Mouse (Mus musculus): ENCODE data around the gene A630076J17Rik. TPM values are rescaled to one million over a fixed set of nuclear protein-coding genes. Genes with fewer than 3 reads are reported as not detected.

The A630076J17Rik gene
- total RNA-seq (2014; fragmentation: Nextera tagmentation) (not detected in 2 replicates), total RNA-seq (2017) (0.06 TPM in 1 of 2 replicates, not detected in the other), polyA plus RNA-seq (2012) (not detected in 2 replicates)

GRCm38 (mm10) chr3:107230527-107230926, at the start of gene A630076J17Rik:
Gene A630076J17Rik (plus strand): TSS chr3:107230614.
- ATAC-seq (ENCODE audit: extremely low read depth, insufficient number of reproducible peaks, low FRiP score, poor library complexity, severe bottlenecking): no peak
- Histone ChIP-seq H3K36me3 (replicated peaks) (no peaks in the 10 kb centered on the region), H3K4me3 (ENCODE audit: low read depth, low read length) (no peak within 1 kb of the TSS), H3K9me3 (replicated peaks) (no peaks in the 10 kb centered on the region), H3K27me3 (ENCODE audit: insufficient read depth, low read length) (peaks cover 4% of the 10 kb centered on the region; the same call in 1 of the 2 replicates), H3K4me1 (ENCODE audit: insufficient read depth, low read depth, low read length) (no peaks in the 10 kb centered on the region; the same call in 1 of the 2 replicates)
- TF ChIP-seq CTCF (IDR thresholded peaks at IDR 0.05; ENCODE audit: low read depth, low read length) (no peak), GATA2 (IDR thresholded peaks at IDR 0.05; ENCODE audit: borderline replicate concordance, low read depth, low read length) (no peak), GATA1 (IDR thresholded peaks at IDR 0.05; ENCODE audit: borderline replicate concordance, low read length) (no peak)
- DNase-seq (ENCODE audit: low spot score): no peak

- Histone ChIP-seq H3K4me3 (ENCODE audit: low read depth, low read length) (no peak overlapping the region), H3K9me3 (replicated peaks) (no peaks in the 10 kb centered on the region), H3K4me1 (ENCODE audit: insufficient read depth, low read depth, low read length) (no peaks in the 10 kb centered on the region), H3K27me3 (ENCODE audit: insufficient read depth, low read length) (0 out of 2 replicates have a peak, but pooled peaks cover 2% of the 10 kb centered on the region), H3K36me3 (replicated peaks) (no peaks in the 10 kb centered on the region)
- ATAC-seq (ENCODE audit: extremely low read depth, insufficient number of reproducible peaks, low FRiP score, poor library complexity, severe bottlenecking) (no peak), DNase-seq (ENCODE audit: low spot score) (no peak)
- no peak for TF ChIP-seq GATA1 (IDR thresholded peaks at IDR 0.05; ENCODE audit: borderline replicate concordance, low read length)
- no peak for TF ChIP-seq TAL1 (conservative IDR thresholded peaks at IDR 0.05; ENCODE audit: low read depth, low read length)
- TF ChIP-seq CTCF (IDR thresholded peaks at IDR 0.05; ENCODE audit: low read depth, low read length): no peak
- no peak for TF ChIP-seq GATA2 (IDR thresholded peaks at IDR 0.05; ENCODE audit: borderline replicate concordance, low read depth, low read length)
- TF ChIP-seq POLR2AphosphoS5 (IDR thresholded peaks at IDR 0.05; ENCODE audit: insufficient replicate concordance, low read depth, low read length): no peak
Measured at GRCm38 (mm10) chr3:107180860-107181259, 49.6 kb upstream of the A630076J17Rik start.

GRCm38 (mm10) chr3:107182756-107183155, 47.7 kb upstream of the A630076J17Rik start, which contains the start of gene Kcna10:
Gene Kcna10 (plus strand): TSS chr3:107183056.
- Histone ChIP-seq H3K4me1 (ENCODE audit: insufficient read depth, low read depth, low read length) (no peaks in the 10 kb centered on the region), H3K9me3 (replicated peaks) (no peaks in the 10 kb centered on the region), H3K4me3 (ENCODE audit: low read depth, low read length) (no peak within 1 kb of the TSS), H3K27me3 (ENCODE audit: insufficient read depth, low read length) (0 out of 2 replicates have a peak, but pooled peaks cover 2% of the 10 kb centered on the region), H3K36me3 (replicated peaks) (no peaks in the 10 kb centered on the region)
- DNase-seq (ENCODE audit: low spot score) (no peak), ATAC-seq (ENCODE audit: extremely low read depth, insufficient number of reproducible peaks, low FRiP score, poor library complexity, severe bottlenecking) (no peak)
- no peak for TF ChIP-seq CTCF (IDR thresholded peaks at IDR 0.05; ENCODE audit: low read depth, low read length)

GRCm38 (mm10) chr3:107183178-107183577, 47.2 kb upstream of the A630076J17Rik start:
- DNase-seq (ENCODE audit: low spot score): no peak
- H3K36me3 ChIP-seq (replicated peaks): no peaks in the 10 kb centered on the region
- no peaks in the 10 kb centered on the region for H3K4me1 ChIP-seq (ENCODE audit: insufficient read depth, low read depth, low read length)
- no peaks in the 10 kb centered on the region for H3K9me3 ChIP-seq (replicated peaks)
- TF ChIP-seq POLR2AphosphoS5 (IDR thresholded peaks at IDR 0.05; ENCODE audit: insufficient replicate concordance, low read depth, low read length) (no peak), GATA1 (IDR thresholded peaks at IDR 0.05; ENCODE audit: borderline replicate concordance, low read length) (no peak), GATA2 (IDR thresholded peaks at IDR 0.05; ENCODE audit: borderline replicate concordance, low read depth, low read length) (no peak), TAL1 (conservative IDR thresholded peaks at IDR 0.05; ENCODE audit: low read depth, low read length) (no peak), CTCF (IDR thresholded peaks at IDR 0.05; ENCODE audit: low read depth, low read length) (no peak)
- H3K27me3 ChIP-seq (ENCODE audit: insufficient read depth, low read length): 0 out of 2 replicates have a peak, but pooled peaks cover 2% of the 10 kb centered on the region
- ATAC-seq (ENCODE audit: extremely low read depth, insufficient number of reproducible peaks, low FRiP score, poor library complexity, severe bottlenecking): no peak
- H3K4me3 ChIP-seq (ENCODE audit: low read depth, low read length): no peak overlapping the region

- Histone ChIP-seq H3K4me3 (ENCODE audit: low read depth, low read length) (no peak overlapping the region), H3K27me3 (ENCODE audit: insufficient read depth, low read length) (0 out of 2 replicates have a peak, but pooled peaks cover 2% of the 10 kb centered on the region), H3K36me3 (replicated peaks) (no peaks in the 10 kb centered on the region), H3K9me3 (replicated peaks) (no peaks in the 10 kb centered on the region), H3K4me1 (ENCODE audit: insufficient read depth, low read depth, low read length) (no peaks in the 10 kb centered on the region)
- TF ChIP-seq GATA1 (IDR thresholded peaks at IDR 0.05; ENCODE audit: borderline replicate concordance, low read length): no peak
- TF ChIP-seq CTCF (IDR thresholded peaks at IDR 0.05; ENCODE audit: low read depth, low read length): no peak
- TF ChIP-seq GATA2 (IDR thresholded peaks at IDR 0.05; ENCODE audit: borderline replicate concordance, low read depth, low read length): no peak
- no peak for TF ChIP-seq POLR2AphosphoS5 (IDR thresholded peaks at IDR 0.05; ENCODE audit: insufficient replicate concordance, low read depth, low read length)
- no peak for TF ChIP-seq TAL1 (conservative IDR thresholded peaks at IDR 0.05; ENCODE audit: low read depth, low read length)
- ATAC-seq (ENCODE audit: extremely low read depth, insufficient number of reproducible peaks, low FRiP score, poor library complexity, severe bottlenecking) (no peak), DNase-seq (ENCODE audit: low spot score) (no peak)
Measured at GRCm38 (mm10) chr3:107185597-107185996, 44.8 kb upstream of the A630076J17Rik start.

GRCm38 (mm10) chr3:107187022-107187421, 43.4 kb upstream of the A630076J17Rik start:
- Histone ChIP-seq H3K4me1 (ENCODE audit: insufficient read depth, low read depth, low read length) (no peaks in the 10 kb centered on the region), H3K36me3 (replicated peaks) (no peaks in the 10 kb centered on the region), H3K9me3 (replicated peaks) (no peaks in the 10 kb centered on the region), H3K4me3 (ENCODE audit: low read depth, low read length) (no peak overlapping the region), H3K27me3 (ENCODE audit: insufficient read depth, low read length) (0 out of 2 replicates have a peak, but pooled peaks cover 2% of the 10 kb centered on the region)
- no peak for ATAC-seq (ENCODE audit: extremely low read depth, insufficient number of reproducible peaks, low FRiP score, poor library complexity, severe bottlenecking)
- DNase-seq (ENCODE audit: low spot score): no peak
- TF ChIP-seq GATA2 (IDR thresholded peaks at IDR 0.05; ENCODE audit: borderline replicate concordance, low read depth, low read length): no peak
- TF ChIP-seq POLR2AphosphoS5 (IDR thresholded peaks at IDR 0.05; ENCODE audit: insufficient replicate concordance, low read depth, low read length): no peak
- TF ChIP-seq GATA1 (IDR thresholded peaks at IDR 0.05; ENCODE audit: borderline replicate concordance, low read length): no peak
- no peak for TF ChIP-seq CTCF (IDR thresholded peaks at IDR 0.05; ENCODE audit: low read depth, low read length)
- no peak for TF ChIP-seq TAL1 (conservative IDR thresholded peaks at IDR 0.05; ENCODE audit: low read depth, low read length)
